Mouse (Mus musculus): ENCODE results near the gene Lss. TPM values are rescaled to one million over a fixed set of nuclear protein-coding genes. Genes with fewer than 3 reads are reported as not detected.

The Lss gene
- total and polyA plus RNA-seq, 3 experiments = 26.3 to 28.3 (median 27.5) TPM

Other genes with a start within 250 kb of the Lss start
- 2.6 and 2.8 TPM in 2 replicates for gene Dip2a, start 186.3 kb upstream of the Lss start, total RNA-seq (2012; rRNA removed)
- gene Dip2a, start 186.3 kb upstream of the Lss start, polyA plus RNA-seq (2012; ENCODE audit: insufficient read depth in 1 of 2, insufficient read length in 2 of 2, low read depth in 1 of 2, low replicate concordance in 2 of 2, missing spikeins in 1 of 2) = 1 to 10 TPM in 1 of 2 experiments, not detected in 1; 5.7 TPM
- gene AC141477.1, start 91.1 kb upstream of the Lss start, total RNA-seq (2012; rRNA removed) = not detected in 2 replicates
- gene AC141477.1, start 91.1 kb upstream of the Lss start, polyA plus RNA-seq (2012; ENCODE audit: insufficient read depth in 1 of 2, insufficient read length in 2 of 2, low read depth in 1 of 2, low replicate concordance in 2 of 2, missing spikeins in 1 of 2) = under 1 TPM in 1 of 2 experiments, not detected in 1; 0.70 TPM
- gene Pcnt, start 88.8 kb upstream of the Lss start, total RNA-seq (2012; rRNA removed) = 30.7 and 34.1 TPM in 2 replicates
- 10 to 100 TPM; 36.4 to 51.3 TPM for gene Pcnt, start 88.8 kb upstream of the Lss start, polyA plus RNA-seq (2012; ENCODE audit: insufficient read depth in 1 of 2, insufficient read length in 2 of 2, low read depth in 1 of 2, low replicate concordance in 2 of 2, missing spikeins in 1 of 2)
- gene 2610028H24Rik, start 82.5 kb upstream of the Lss start, total RNA-seq (2012; rRNA removed) = 0.13 and 0.15 TPM in 2 replicates
- gene 2610028H24Rik, start 82.5 kb upstream of the Lss start, polyA plus RNA-seq (2012; ENCODE audit: insufficient read depth in 1 of 2, insufficient read length in 2 of 2, low read depth in 1 of 2, low replicate concordance in 2 of 2, missing spikeins in 1 of 2) = under 1 TPM in 1 of 2 experiments, not detected in 1; 0.10 TPM
- 38.1 and 39.6 TPM in 2 replicates for gene Mcm3ap, start 62.7 kb upstream of the Lss start, total RNA-seq (2012; rRNA removed)
- gene Mcm3ap, start 62.7 kb upstream of the Lss start, polyA plus RNA-seq (2012; ENCODE audit: insufficient read depth in 1 of 2, insufficient read length in 2 of 2, low read depth in 1 of 2, low replicate concordance in 2 of 2, missing spikeins in 1 of 2) = 10 to 100 TPM in 1 of 2 experiments, not detected in 1; 57.0 TPM
- 4.0 TPM in 2 replicates for gene Ybey, start 62.5 kb upstream of the Lss start, total RNA-seq (2012; rRNA removed)
- gene Ybey, start 62.5 kb upstream of the Lss start, polyA plus RNA-seq (2012; ENCODE audit: insufficient read depth in 1 of 2, insufficient read length in 2 of 2, low read depth in 1 of 2, low replicate concordance in 2 of 2, missing spikeins in 1 of 2) = 1 to 10 TPM in 1 of 2 experiments, not detected in 1; 2.6 TPM
- not detected in 2 replicates for gene Spatc1l, start 30.7 kb downstream of the Lss start, total RNA-seq (2012; rRNA removed)
- gene Spatc1l, start 30.7 kb downstream of the Lss start, polyA plus RNA-seq (2012; ENCODE audit: insufficient read depth in 1 of 2, insufficient read length in 2 of 2, low read depth in 1 of 2, low replicate concordance in 2 of 2, missing spikeins in 1 of 2) = not detected
- gene Ftcd, start 44.1 kb downstream of the Lss start, total RNA-seq (2012; rRNA removed) = not detected in 2 replicates
- not detected for gene Ftcd, start 44.1 kb downstream of the Lss start, polyA plus RNA-seq (2012; ENCODE audit: insufficient read depth in 1 of 2, insufficient read length in 2 of 2, low read depth in 1 of 2, low replicate concordance in 2 of 2, missing spikeins in 1 of 2)
- gene Col6a2, start 92.0 kb downstream of the Lss start, total RNA-seq (2012; rRNA removed) = not detected in 2 replicates
- not detected for gene Col6a2, start 92.0 kb downstream of the Lss start, polyA plus RNA-seq (2012; ENCODE audit: insufficient read depth in 1 of 2, insufficient read length in 2 of 2, low read depth in 1 of 2, low replicate concordance in 2 of 2, missing spikeins in 1 of 2)
- not detected in 2 replicates for gene Col6a1, start 194.6 kb downstream of the Lss start, total RNA-seq (2012; rRNA removed)
- gene Col6a1, start 194.6 kb downstream of the Lss start, polyA plus RNA-seq (2012; ENCODE audit: insufficient read depth in 1 of 2, insufficient read length in 2 of 2, low read depth in 1 of 2, low replicate concordance in 2 of 2, missing spikeins in 1 of 2) = not detected